Mouse (Mus musculus): ENCODE measurements around the gene Tmem190.

Gene Tmem190

GRCm38 (mm10) chr7:4764946-4765710 lies 17.6 kb upstream of the Tmem190 start:
- in situ Hi-C loops (cut with MboI, MseI) = no loop called here

GRCm38 (mm10) chr7:4771202-4771601 lies 11.5 kb upstream of the Tmem190 start, which contains the start of gene Fam71e2:
Fam71e2 (minus strand) TSS chr7:4771302.
- in situ Hi-C loops (cut with MboI, MseI) = no loop called here

GRCm38 (mm10) chr7:4776131-4776530 lies 6.6 kb upstream of the Tmem190 start:
- in situ Hi-C loops (cut with MboI, MseI) = no loop called here

DNA sequence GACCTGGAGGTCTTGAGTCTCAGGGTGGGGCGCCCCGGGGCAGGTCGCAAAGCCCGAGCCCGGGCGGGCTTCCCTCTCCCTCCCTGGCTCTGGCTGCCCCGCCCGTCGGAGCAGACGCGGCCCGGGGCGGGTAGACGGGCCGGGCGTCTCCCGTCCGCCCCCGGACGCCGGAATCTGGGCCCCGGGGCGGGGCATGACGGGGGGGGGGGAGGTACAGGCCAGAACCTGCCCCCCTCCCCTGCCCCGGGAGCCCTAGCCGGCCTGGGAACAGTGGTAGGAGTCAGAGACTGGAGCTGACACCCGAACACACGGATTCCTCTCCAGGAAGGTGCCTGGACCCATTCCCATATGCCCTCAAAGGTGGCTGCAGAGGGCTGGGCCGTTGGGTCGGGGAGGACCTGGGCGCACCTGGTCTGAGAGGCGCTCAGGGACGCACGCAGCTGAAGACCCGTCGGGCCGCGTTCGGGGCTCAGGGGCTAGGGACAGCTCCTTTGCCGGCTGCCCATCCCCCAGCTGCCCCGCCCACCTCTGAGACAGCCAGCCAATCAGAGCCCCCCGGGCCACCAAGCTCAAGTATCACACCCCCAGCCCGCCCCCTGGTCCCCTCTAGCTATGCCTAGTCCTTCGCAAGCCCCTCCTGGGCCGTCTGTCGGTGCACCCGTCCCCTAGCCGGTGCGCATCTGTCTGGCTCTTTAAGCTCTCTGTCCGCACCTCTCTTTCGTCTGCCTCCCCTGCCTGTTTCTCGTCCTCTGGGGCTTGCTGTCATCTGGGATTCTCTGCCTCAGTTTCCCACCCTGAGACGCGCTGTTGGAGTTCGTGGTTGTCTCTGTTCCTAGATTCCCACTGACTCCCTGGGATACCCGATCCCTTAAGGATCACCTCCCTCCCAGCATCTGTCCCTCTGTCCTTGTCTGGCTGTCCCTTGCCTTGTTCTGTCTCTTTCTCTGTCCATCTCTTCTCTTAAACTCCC lies 5.6 kb upstream of the Tmem190 start:
- in situ Hi-C loops (cut with MboI, MseI) = no loop called here

DNA sequence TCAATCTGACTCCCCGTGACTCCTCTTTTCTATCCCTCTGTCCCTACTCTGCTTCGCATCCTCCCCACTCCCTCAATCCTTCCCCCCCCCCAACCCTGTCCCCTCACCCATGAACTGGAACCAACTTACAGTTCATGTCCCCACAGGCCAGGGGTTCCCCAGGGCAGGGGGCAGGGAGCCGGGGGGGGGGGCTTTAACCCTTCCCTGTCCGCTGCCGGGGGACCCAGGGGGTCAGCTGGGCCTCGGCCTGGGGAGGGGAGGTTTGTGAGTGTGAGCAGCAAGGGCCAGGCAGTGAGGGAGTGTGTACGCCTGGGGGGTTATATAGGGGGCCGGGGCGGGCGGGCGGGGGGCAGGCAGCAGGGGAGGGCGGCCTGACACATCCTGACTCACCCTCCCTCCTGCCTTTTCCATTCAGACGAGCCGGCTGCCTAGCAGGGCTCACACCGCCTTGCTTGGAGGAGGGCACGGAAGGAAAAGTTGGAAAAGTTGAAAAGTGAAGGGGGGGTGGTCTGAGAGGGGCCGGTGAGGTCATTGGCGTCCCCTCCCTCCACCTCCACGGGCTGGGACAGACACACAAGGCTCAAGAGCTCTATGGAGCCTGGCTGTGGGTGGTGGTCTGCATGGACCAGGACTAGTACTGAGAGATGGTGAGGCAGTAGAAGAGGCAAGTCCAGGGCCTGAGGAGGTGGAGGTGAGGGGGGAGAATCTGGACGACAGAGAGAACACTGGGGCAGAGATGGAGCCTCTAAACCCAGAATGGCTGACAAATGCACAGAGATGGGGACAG lies 4.7 kb upstream of the Tmem190 start:
- in situ Hi-C loops (cut with MboI, MseI) = no loop called here

- in situ Hi-C loops (cut with MboI, MseI) = no loop called here
Observed at GRCm38 (mm10) chr7:4779921-4780320, 2.8 kb upstream of the Tmem190 start.

DNA sequence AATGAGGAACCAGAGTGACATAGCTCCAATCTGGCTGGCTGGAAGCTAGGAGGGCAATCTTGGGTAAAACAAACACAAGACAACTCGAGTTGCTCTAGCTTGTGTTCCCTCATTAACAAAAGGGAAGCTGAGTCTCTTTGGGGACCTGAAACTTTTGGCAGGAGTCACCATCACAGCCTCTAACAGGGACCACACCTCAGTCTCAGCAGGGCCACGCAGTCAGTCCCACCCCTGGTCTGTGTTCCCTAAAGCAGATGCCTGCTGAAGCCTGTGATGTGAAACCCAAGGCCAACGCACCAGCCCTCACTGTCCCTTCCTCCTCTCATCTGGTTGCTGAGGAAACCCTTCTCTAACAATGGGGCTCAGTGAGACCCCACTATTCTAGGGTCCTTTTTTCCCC lies 607 bp upstream of the Tmem190 start:
- in situ Hi-C loops (cut with MboI, MseI) = no loop called here

DNA sequence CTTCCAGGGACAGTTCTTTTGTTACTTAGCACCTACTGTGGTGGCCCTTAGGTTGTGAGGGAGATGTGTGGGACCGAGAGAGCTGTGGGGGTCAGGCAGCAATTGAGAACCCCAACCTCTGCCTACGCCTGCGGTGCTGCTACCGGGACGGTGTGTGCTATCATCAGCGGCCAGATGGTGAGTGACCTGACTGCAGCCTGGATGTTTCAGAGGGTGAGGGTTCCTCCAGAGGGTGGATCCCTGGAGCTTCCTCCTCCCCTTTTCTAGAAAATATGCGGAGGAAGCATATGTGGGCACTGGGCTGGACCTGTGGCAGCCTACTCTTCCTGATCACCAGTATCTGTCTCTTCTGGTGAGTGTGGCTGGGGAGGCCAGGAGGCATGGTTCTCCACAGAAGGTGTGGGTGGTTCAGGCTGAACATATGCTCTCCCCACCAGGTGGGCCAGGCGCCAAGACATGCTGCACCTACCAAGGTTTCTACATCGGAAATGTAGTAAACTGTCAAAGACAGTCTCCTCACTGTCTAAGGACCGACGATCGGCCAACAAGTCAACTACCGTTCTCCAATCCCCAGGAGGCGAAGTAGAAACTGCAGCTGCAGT lies 1.0 kb downstream of the Tmem190 start:
- in situ Hi-C loops (cut with MboI, MseI) = no loop called here

GRCm38 (mm10) chr7:4788499-4789435 lies 6.0 kb downstream of the Tmem190 start:
- in situ Hi-C loops (cut with MboI, MseI) = loop anchor here in 1 of 2 experiments (5.0 kb wide), 1 partner anchor 1161 kb away; the partner anchor contains the start of genes Prpf31 and Tfpt

DNA sequence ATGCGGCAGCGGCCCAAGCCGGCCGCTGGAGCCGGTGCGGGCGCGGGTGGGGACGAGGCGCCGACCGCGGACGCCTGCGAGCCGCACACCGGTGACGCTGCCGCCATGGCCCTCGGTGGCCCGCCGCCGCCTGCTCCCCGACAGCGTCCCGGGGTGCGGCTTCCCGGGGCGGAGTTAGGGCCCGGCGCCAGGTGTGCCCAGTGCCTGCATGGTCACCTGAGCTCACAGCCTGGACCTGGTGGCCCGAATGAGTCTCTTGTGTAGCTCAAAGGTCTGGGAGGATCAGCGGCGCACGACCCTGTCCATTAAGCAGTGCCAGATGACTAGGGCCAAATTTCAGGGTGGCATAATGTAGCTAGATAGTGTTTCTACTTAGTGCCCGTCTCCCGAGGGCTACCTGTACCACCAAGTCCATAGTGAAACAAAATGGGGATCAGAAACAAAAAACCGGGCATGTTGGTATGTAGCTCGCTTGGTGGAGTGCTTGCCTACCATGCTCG lies 6.7 kb downstream of the Tmem190 start, which contains the start of gene Tmem238:
Gene Tmem238 (minus strand): TSS at position 221 of the 500 bp plus-strand sequence.
- in situ Hi-C loops (cut with MboI, MseI) = loop anchor here in 1 of 2 experiments (5.0 kb wide), 1 partner anchor 1162 kb away; the partner anchor contains the start of genes Prpf31 and Tfpt

- in situ Hi-C loops (cut with MboI, MseI) = loop anchor here in 1 of 2 experiments (5.0 kb wide), 1 partner anchor 140 kb away; no protein-coding TSS in a partner anchor
Observed at GRCm38 (mm10) chr7:4792278-4793212, 9.8 kb downstream of the Tmem190 start, which contains the start of gene Rpl28. Rpl28 (plus strand) TSS chr7:4792874.

DNA sequence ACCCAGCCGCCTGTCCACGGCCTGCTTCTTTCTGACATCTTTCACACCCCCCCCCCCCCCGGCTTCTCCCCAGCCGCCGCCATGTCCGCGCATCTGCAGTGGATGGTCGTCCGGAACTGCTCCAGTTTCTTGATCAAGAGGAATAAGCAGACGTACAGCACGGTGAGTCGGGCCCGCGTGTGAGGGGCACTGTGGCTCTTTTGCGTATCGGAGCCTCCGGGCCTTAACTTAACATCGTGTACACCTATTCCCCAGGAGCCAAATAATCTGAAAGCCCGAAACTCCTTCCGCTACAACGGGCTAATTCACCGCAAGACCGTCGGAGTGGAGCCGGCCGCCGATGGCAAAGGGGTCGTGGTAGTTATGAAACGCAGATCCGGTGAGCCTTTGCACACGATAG lies 10.5 kb downstream of the Tmem190 start:
- in situ Hi-C loops (cut with MboI, MseI) = loop anchor here in 1 of 2 experiments (5.0 kb wide), 1 partner anchor 141 kb away; no protein-coding TSS in a partner anchor

GRCm38 (mm10) chr7:4793674-4794073 lies 10.9 kb downstream of the Tmem190 start:
- in situ Hi-C loops (cut with MboI, MseI) = loop anchor here in 1 of 2 experiments (5.0 kb wide), 1 partner anchor 141 kb away; no protein-coding TSS in a partner anchor

DNA sequence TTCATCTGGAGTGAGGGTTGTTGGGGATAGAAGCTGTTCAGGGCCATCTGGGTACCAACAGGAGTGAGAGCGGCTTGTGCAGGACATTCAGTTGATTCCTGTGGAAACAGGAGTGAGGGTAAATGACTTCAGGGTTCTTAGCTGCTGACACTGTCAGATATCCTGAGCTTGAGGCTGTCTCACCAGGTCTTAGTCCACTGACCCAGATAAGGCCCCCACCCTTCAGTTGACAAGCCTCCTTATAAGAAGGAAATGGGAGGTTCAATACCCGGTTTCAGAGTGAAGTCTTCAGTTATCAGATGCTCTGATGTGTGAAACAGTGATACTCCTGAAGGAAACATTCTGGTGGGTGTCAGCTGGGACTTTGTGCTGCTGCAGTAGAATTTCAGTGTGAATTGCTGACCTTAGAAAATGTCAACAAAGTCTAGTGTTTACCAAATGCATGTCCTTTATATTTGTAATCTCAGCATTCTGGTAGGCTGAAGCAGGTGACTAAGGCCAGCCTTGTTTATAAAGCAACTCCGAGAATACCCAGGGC lies 12.0 kb downstream of the Tmem190 start:
- in situ Hi-C loops (cut with MboI, MseI) = loop anchor here in 1 of 2 experiments (5.0 kb wide), 1 partner anchor 142 kb away; no protein-coding TSS in a partner anchor

DNA sequence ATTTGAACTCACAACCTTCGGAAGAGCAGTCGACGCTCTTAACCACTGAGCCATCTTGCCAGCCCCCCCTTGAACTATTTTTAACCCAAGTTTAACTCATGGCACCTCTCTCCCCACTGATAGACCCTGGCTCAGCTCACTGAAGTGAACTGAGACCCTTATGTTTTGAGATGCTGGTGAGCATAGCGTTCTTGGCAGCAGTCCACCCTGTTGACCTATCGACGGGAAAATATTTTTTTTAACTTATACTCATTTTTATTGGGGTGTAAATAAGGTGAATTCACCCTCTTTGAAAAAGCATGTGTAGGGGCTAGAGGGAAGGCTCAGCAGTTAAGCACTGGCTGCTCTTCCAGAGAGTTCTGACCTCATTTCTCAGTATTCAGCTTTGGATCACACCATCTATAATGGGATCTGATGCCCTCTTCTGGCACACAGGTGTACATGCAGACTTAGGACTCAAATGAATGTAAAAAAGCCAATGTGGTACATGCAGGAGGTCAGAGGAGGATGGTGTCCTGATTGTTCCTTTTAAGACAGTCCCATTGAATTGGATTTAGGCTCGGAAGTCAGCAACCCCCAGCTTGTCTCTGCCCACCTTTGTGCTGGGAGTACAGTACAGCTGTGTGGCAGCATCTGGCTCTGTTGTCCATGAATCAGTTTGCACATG lies 13.2 kb downstream of the Tmem190 start:
- in situ Hi-C loops (cut with MboI, MseI) = no loop called here

GRCm38 (mm10) chr7:4802247-4802646 lies 19.5 kb downstream of the Tmem190 start:
- in situ Hi-C loops (cut with MboI, MseI) = loop anchor here in 1 of 2 experiments (10.0 kb wide), 1 partner anchor 1107 kb away; the partner anchor contains the start of genes Mboat7 and Tsen34

GRCm38 (mm10) chr7:4806716-4807115 lies 24.0 kb downstream of the Tmem190 start:
- in situ Hi-C loops (cut with MboI, MseI) = loop anchor here (5.0 to 10.0 kb wide), 2 partner anchors 1112 to 1149 kb away; partner anchors contain the start of genes Mboat7 (in 1 of the 2) and Tsen34 (in 1 of the 2)

All from T-helper 17 cell (primary cell).